Comparison of ENCODE assay signal across 20 mouse cellular contexts in genomic region chr11:69698574-69698973, GRCm38 (mm10). TPM values are rescaled to one million over a fixed set of nuclear protein-coding genes. Genes with fewer than 3 reads are reported as not detected.
A peak's percentile ranks its signal among the peaks of the same experiment; 100 is the strongest.
DNase-seq lines count a peak whose midpoint lies in the region; ATAC-seq and TF ChIP-seq lines count a peak whose summit lies in the region.
"Had no signal": no experiment of that assay in that cellular context is flagged by ENCODE, and none has a peak within 500 bp of the region (broad histone marks: within the 10 kb centered on the region; RNA-seq: fewer than 3 reads in every experiment).

No protein-coding gene starts in this region.

- TF ChIP-seq CTCF in intestine, postnatal 0 days (IDR thresholded peaks at IDR 0.05; ENCODE audit: low read depth) = peak; percentile 46
- peak; percentile 35; the same call in 1 of the 2 replicates for TF ChIP-seq CTCF in small intestine, adult 2 months (IDR thresholded peaks at IDR 0.05; ENCODE audit: extremely low read depth, insufficient read length, insufficient replicate concordance, low read depth, low read length)

- H3K4me1 ChIP-seq in intestine, postnatal 0 days (replicated peaks; ENCODE audit: control insufficient read depth, insufficient read depth, low read length) = 0 out of 2 replicates have a peak, but pooled peaks cover 7% of the 10 kb centered on the region
- H3K4me1 ChIP-seq in intestine, embryonic 15.5 days (replicated peaks) = peaks cover 12% of the 10 kb centered on the region
- H3K4me1 ChIP-seq in midbrain, embryonic 11.5 days (ENCODE audit: control insufficient read depth, insufficient read depth, low read length) = peaks cover 5% of the 10 kb centered on the region; the same call in 1 of the 2 replicates
- peaks cover 14% of the 10 kb centered on the region for H3K4me1 ChIP-seq in midbrain, embryonic 10.5 days
- peaks cover 9% of the 10 kb centered on the region for H3K4me1 ChIP-seq in small intestine, adult 2 months (ENCODE audit: control insufficient read depth, insufficient read depth, insufficient read length, low read length)

- no peak for TF ChIP-seq POLR2A in small intestine, adult 2 months (IDR thresholded peaks at IDR 0.05; ENCODE audit: low read depth, low read length)

- 69% methylated on average over 5 of the region's 5 CpGs for WGBS in intestine, postnatal 0 days
- 72% methylated on average over 5 of the region's 5 CpGs for WGBS in intestine, embryonic 15.5 days
- WGBS in midbrain, embryonic 11.5 days = 74% methylated on average over 5 of the region's 5 CpGs
- 70% methylated on average over 5 of the region's 5 CpGs for WGBS in midbrain, embryonic 10.5 days
- WGBS in small intestine, adult 2 months = 73% methylated on average over 5 of the region's 5 CpGs

- H3K9me3 ChIP-seq in intestine, postnatal 0 days (ENCODE audit: control insufficient read depth) = no peaks in the 10 kb centered on the region
- H3K9me3 ChIP-seq in intestine, embryonic 15.5 days = no peaks in the 10 kb centered on the region
- no peaks in the 10 kb centered on the region for H3K9me3 ChIP-seq in midbrain, embryonic 11.5 days (ENCODE audit: control insufficient read depth, low read length)
- no peaks in the 10 kb centered on the region for H3K9me3 ChIP-seq in midbrain, embryonic 10.5 days (replicated peaks)
- H3K9me3 ChIP-seq: embryonic facial prominence, embryonic 10.5 days; forebrain, embryonic 15.5 days; heart, embryonic 15.5 days; hindbrain, embryonic 10.5 days; lung, embryonic 15.5 days; neural tube, embryonic 12.5 days had no signal

- peak; percentile 28 for DNase-seq in CD4-positive, CD25-positive, alpha-beta regulatory T cell, adult 2 months (ENCODE audit: low read depth, low spot score)
- peak; percentile 65 for DNase-seq in midbrain, embryonic 11.5 days (ENCODE audit: low spot score, missing footprints)
- DNase-seq in midbrain, embryonic 10.5 days (ENCODE audit: low spot score) = no peak
- DNase-seq in left cerebral cortex, postnatal 10 days (ENCODE audit: extremely low spot score in 1 of 2, low spot score in 2 of 2) = no peak
- DNase-seq: heart, adult 11 months; kidney, postnatal 10 days; layer of hippocampus, adult 9-11 months; thymus, postnatal 4 days had no signal

- H3K9ac ChIP-seq in intestine, postnatal 0 days (ENCODE audit: low read depth, low read length) = no peak overlapping the region
- no peak overlapping the region for H3K9ac ChIP-seq in intestine, embryonic 15.5 days
- no peak overlapping the region for H3K9ac ChIP-seq in midbrain, embryonic 11.5 days (ENCODE audit: low read length)
- H3K9ac ChIP-seq: forebrain, embryonic 15.5 days; heart, embryonic 15.5 days; lung, embryonic 15.5 days; neural tube, embryonic 12.5 days had no signal

- intact Hi-C loops in left cerebral cortex, postnatal 10 days (cut with DNase I) = no loop called here

- no peak overlapping the region for H3K4me3 ChIP-seq in intestine, postnatal 0 days (ENCODE audit: low read depth, low read length)
- no peak overlapping the region for H3K4me3 ChIP-seq in intestine, embryonic 15.5 days (replicated peaks)
- H3K4me3 ChIP-seq in midbrain, embryonic 11.5 days (ENCODE audit: low read depth, low read length) = no peak overlapping the region
- no peak overlapping the region for H3K4me3 ChIP-seq in midbrain, embryonic 10.5 days
- H3K4me3 ChIP-seq in small intestine, adult 2 months (ENCODE audit: low read depth, low read length) = no peak overlapping the region
- H3K4me3 ChIP-seq: embryonic facial prominence, embryonic 10.5 days; erythroblast, embryonic 14.5 days; forebrain, embryonic 15.5 days; heart, embryonic 15.5 days; hindbrain, embryonic 10.5 days; lung, embryonic 15.5 days; neural tube, embryonic 12.5 days had no signal

- H3K27ac ChIP-seq in intestine, postnatal 0 days (ENCODE audit: low read depth, low read length) = peak overlapping the region; percentile 71
- no peak overlapping the region for H3K27ac ChIP-seq in intestine, embryonic 15.5 days
- no peak overlapping the region for H3K27ac ChIP-seq in midbrain, embryonic 11.5 days (ENCODE audit: low read depth, low read length)
- H3K27ac ChIP-seq in midbrain, embryonic 10.5 days (replicated peaks) = no peak overlapping the region
- peak overlapping the region; percentile 47; the same call in 1 of the 2 replicates for H3K27ac ChIP-seq in small intestine, adult 2 months (ENCODE audit: insufficient read depth, low read depth, low read length)
- H3K27ac ChIP-seq: embryonic facial prominence, embryonic 10.5 days; forebrain, embryonic 15.5 days; heart, embryonic 15.5 days; hindbrain, embryonic 10.5 days; lung, embryonic 15.5 days; neural tube, embryonic 12.5 days had no signal

- H3K4me2 ChIP-seq in intestine, postnatal 0 days (replicated peaks; ENCODE audit: low read depth) = 0 out of 2 replicates have a peak overlapping the region, but pooled peaks have one; percentile 13
- H3K4me2 ChIP-seq in intestine, embryonic 15.5 days (replicated peaks) = no peak overlapping the region
- H3K4me2 ChIP-seq in midbrain, embryonic 11.5 days = no peak overlapping the region
- H3K4me2 ChIP-seq: forebrain, embryonic 15.5 days; heart, embryonic 15.5 days; lung, embryonic 15.5 days; neural tube, embryonic 12.5 days had no signal

- H3K36me3 ChIP-seq in intestine, postnatal 0 days (ENCODE audit: control insufficient read depth, insufficient read depth) = no peaks in the 10 kb centered on the region
- H3K36me3 ChIP-seq in intestine, embryonic 15.5 days = no peaks in the 10 kb centered on the region
- no peaks in the 10 kb centered on the region for H3K36me3 ChIP-seq in midbrain, embryonic 11.5 days (ENCODE audit: control insufficient read depth, insufficient read depth, low read length)
- no peaks in the 10 kb centered on the region for H3K36me3 ChIP-seq in midbrain, embryonic 10.5 days
- no peaks in the 10 kb centered on the region for H3K36me3 ChIP-seq in small intestine, adult 2 months (ENCODE audit: control insufficient read depth, insufficient read depth, low read length)
- H3K36me3 ChIP-seq: embryonic facial prominence, embryonic 10.5 days; forebrain, embryonic 15.5 days; heart, embryonic 15.5 days; hindbrain, embryonic 10.5 days; lung, embryonic 15.5 days; neural tube, embryonic 12.5 days had no signal

- ATAC-seq in CD4-positive, CD25-positive, alpha-beta regulatory T cell, adult 4 months = no peak
- ATAC-seq in intestine, postnatal 0 days = no peak
- ATAC-seq in intestine, embryonic 15.5 days = no peak
- ATAC-seq in midbrain, embryonic 11.5 days (ENCODE audit: low FRiP score) = no peak
- ATAC-seq: forebrain, embryonic 15.5 days had no signal

- H3K27me3 ChIP-seq in intestine, postnatal 0 days (replicated peaks; ENCODE audit: control insufficient read depth, insufficient read depth, low read length) = no peaks in the 10 kb centered on the region
- H3K27me3 ChIP-seq in intestine, embryonic 15.5 days (replicated peaks) = no peaks in the 10 kb centered on the region
- no peaks in the 10 kb centered on the region for H3K27me3 ChIP-seq in midbrain, embryonic 11.5 days (ENCODE audit: control insufficient read depth, insufficient read depth, low read length)
- H3K27me3 ChIP-seq in midbrain, embryonic 10.5 days (ENCODE audit: low read depth, poor library complexity, severe bottlenecking) = peaks cover 13% of the 10 kb centered on the region; the same call in 1 of the 2 replicates
- H3K27me3 ChIP-seq in small intestine, adult 2 months (ENCODE audit: control insufficient read depth, insufficient read depth, low read length) = no peaks in the 10 kb centered on the region
- H3K27me3 ChIP-seq: forebrain, embryonic 15.5 days; heart, embryonic 15.5 days; lung, embryonic 15.5 days had no signal

RNA-seq across cellular contexts. Expression of gene Tnfsfm13, which starts 2.7 kb away (rescaled TPM):
- not detected for polyA plus RNA-seq in CD4-positive, CD25-positive, alpha-beta regulatory T cell, adult 4 months (2017; shearing (Covaris generic))
- polyA plus RNA-seq in intestine, postnatal 0 days (2015; fragmentation: Nextera tagmentation; extraction: Ambion mirVana) = 4.1 and 4.8 TPM in 2 replicates
- 2.6 and 3.1 TPM in 2 replicates for polyA plus RNA-seq in intestine, embryonic 15.5 days (2015; fragmentation: Nextera tagmentation; extraction: Ambion mirVana)
- polyA plus RNA-seq in midbrain, embryonic 11.5 days (2014; fragmentation: Nextera tagmentation; extraction: Ambion mirVana) = 0.78 and 1.6 TPM in 2 replicates
- 1.0 and 1.3 TPM in 2 replicates for polyA plus RNA-seq in midbrain, embryonic 10.5 days (2016; fragmentation: Nextera tagmentation; extraction: Ambion mirVana)
- polyA plus RNA-seq in small intestine, adult 2 months (2012; rRNA removed) = 1.8 and 2.3 TPM in 2 replicates
- 1 to 10 TPM in 1 of 2 experiments, under 1 TPM in 1; 0.81 to 1.5 TPM for total RNA-seq in left cerebral cortex, postnatal 10 days (2021)
- polyA plus RNA-seq: erythroblast, embryonic 14.5 days had no signal

RNA-seq across cellular contexts. Expression of gene Tnfsf12, which starts 2.9 kb away (rescaled TPM):
- under 1 TPM in 1 of 2 experiments, not detected in 1; 0.23 TPM for polyA plus RNA-seq in CD4-positive, CD25-positive, alpha-beta regulatory T cell, adult 4 months (2017; shearing (Covaris generic))
- 6.6 and 7.2 TPM in 2 replicates for polyA plus RNA-seq in intestine, postnatal 0 days (2015; fragmentation: Nextera tagmentation; extraction: Ambion mirVana)
- 6.6 and 7.0 TPM in 2 replicates for polyA plus RNA-seq in intestine, embryonic 15.5 days (2015; fragmentation: Nextera tagmentation; extraction: Ambion mirVana)
- 2.0 and 2.8 TPM in 2 replicates for polyA plus RNA-seq in midbrain, embryonic 11.5 days (2014; fragmentation: Nextera tagmentation; extraction: Ambion mirVana)
- polyA plus RNA-seq in midbrain, embryonic 10.5 days (2016; fragmentation: Nextera tagmentation; extraction: Ambion mirVana) = 1.2 and 1.4 TPM in 2 replicates
- polyA plus RNA-seq in small intestine, adult 2 months (2012; rRNA removed) = 11.9 and 13.7 TPM in 2 replicates
- 1 to 10 TPM; 7.4 TPM for total RNA-seq in left cerebral cortex, postnatal 10 days (2021)

RNA-seq across cellular contexts. Expression of gene Tnfsf13, which starts 13.0 kb away (rescaled TPM):
- polyA plus RNA-seq in CD4-positive, CD25-positive, alpha-beta regulatory T cell, adult 4 months (2017; shearing (Covaris generic)) = not detected
- polyA plus RNA-seq in intestine, postnatal 0 days (2015; fragmentation: Nextera tagmentation; extraction: Ambion mirVana) = 1.6 and 1.8 TPM in 2 replicates
- polyA plus RNA-seq in intestine, embryonic 15.5 days (2015; fragmentation: Nextera tagmentation; extraction: Ambion mirVana) = 0.33 and 0.54 TPM in 2 replicates
- not detected in 2 replicates for polyA plus RNA-seq in midbrain, embryonic 11.5 days (2014; fragmentation: Nextera tagmentation; extraction: Ambion mirVana)
- polyA plus RNA-seq in midbrain, embryonic 10.5 days (2016; fragmentation: Nextera tagmentation; extraction: Ambion mirVana) = 0.11 and 0.30 TPM in 2 replicates
- 6.9 and 11.6 TPM in 2 replicates for polyA plus RNA-seq in small intestine, adult 2 months (2012; rRNA removed)
- total RNA-seq in left cerebral cortex, postnatal 10 days (2021) = 1 to 10 TPM in 1 of 2 experiments, under 1 TPM in 1; 0.39 to 1.6 TPM
- polyA plus RNA-seq: embryonic facial prominence, embryonic 10.5 days; erythroblast, embryonic 14.5 days; intestine, embryonic 14.5 days had no signal

RNA-seq across cellular contexts. Expression of gene Senp3, which starts 16.7 kb away (rescaled TPM):
- polyA plus RNA-seq in CD4-positive, CD25-positive, alpha-beta regulatory T cell, adult 4 months (2017; shearing (Covaris generic)) = 10 to 100 TPM; 31.6 to 47.4 TPM
- 26.7 and 27.6 TPM in 2 replicates for polyA plus RNA-seq in intestine, postnatal 0 days (2015; fragmentation: Nextera tagmentation; extraction: Ambion mirVana)
- 62.1 and 63.9 TPM in 2 replicates for polyA plus RNA-seq in intestine, embryonic 15.5 days (2015; fragmentation: Nextera tagmentation; extraction: Ambion mirVana)
- 80.6 and 90.8 TPM in 2 replicates for polyA plus RNA-seq in midbrain, embryonic 11.5 days (2014; fragmentation: Nextera tagmentation; extraction: Ambion mirVana)
- 112 and 114 TPM in 2 replicates for polyA plus RNA-seq in midbrain, embryonic 10.5 days (2016; fragmentation: Nextera tagmentation; extraction: Ambion mirVana)
- 15.4 and 24.6 TPM in 2 replicates for polyA plus RNA-seq in small intestine, adult 2 months (2012; rRNA removed)
- 100 to 1,000 TPM in 1 of 2 experiments, 10 to 100 TPM in 1; 96.9 to 103 TPM for total RNA-seq in left cerebral cortex, postnatal 10 days (2021)

RNA-seq across cellular contexts. Expression of gene Eif4a1, which starts 26.4 kb away (rescaled TPM):
- polyA plus RNA-seq in CD4-positive, CD25-positive, alpha-beta regulatory T cell, adult 4 months (2017; shearing (Covaris generic)) = 100 to 1,000 TPM; 166 to 236 TPM
- polyA plus RNA-seq in intestine, postnatal 0 days (2015; fragmentation: Nextera tagmentation; extraction: Ambion mirVana) = 279 and 291 TPM in 2 replicates
- 517 and 559 TPM in 2 replicates for polyA plus RNA-seq in intestine, embryonic 15.5 days (2015; fragmentation: Nextera tagmentation; extraction: Ambion mirVana)
- polyA plus RNA-seq in midbrain, embryonic 11.5 days (2014; fragmentation: Nextera tagmentation; extraction: Ambion mirVana) = 877 and 900 TPM in 2 replicates
- 710 and 716 TPM in 2 replicates for polyA plus RNA-seq in midbrain, embryonic 10.5 days (2016; fragmentation: Nextera tagmentation; extraction: Ambion mirVana)
- 92.1 and 134 TPM in 2 replicates for polyA plus RNA-seq in small intestine, adult 2 months (2012; rRNA removed)
- total RNA-seq in left cerebral cortex, postnatal 10 days (2021) = 100 to 1,000 TPM; 455 to 466 TPM

Comparison
In these comparisons a context has a peak if more than half of its experiments do, and no peak if none do; other contexts are left out.
1. DNase-seq: peak in CD4-positive, CD25-positive, alpha-beta regulatory T cell, adult 2 months (single experiment) and midbrain, embryonic 11.5 days (single experiment); none in midbrain, embryonic 10.5 days (single experiment) and left cerebral cortex, postnatal 10 days (0 of 2).
2. H3K27ac ChIP-seq: peak in intestine, postnatal 0 days (single experiment) and small intestine, adult 2 months (single experiment); none in intestine, embryonic 15.5 days (single experiment), midbrain, embryonic 11.5 days (single experiment) and midbrain, embryonic 10.5 days (single experiment).